Mouse (Mus musculus): ENCODE data around the gene Smlr1. TPM values are rescaled to one million over a fixed set of nuclear protein-coding genes. Genes with fewer than 3 reads are reported as not detected.
A peak's percentile ranks its signal among the peaks of the same experiment; 100 is the strongest.

Smlr1 gene
- total RNA-seq, 4 experiments from 2014 or later: not detected

- peak; percentile 29 for DNase-seq
These were observed 47.6 kb downstream of the Smlr1 start for GRCm38 (mm10) chr10:25488456-25488855.

DNA sequence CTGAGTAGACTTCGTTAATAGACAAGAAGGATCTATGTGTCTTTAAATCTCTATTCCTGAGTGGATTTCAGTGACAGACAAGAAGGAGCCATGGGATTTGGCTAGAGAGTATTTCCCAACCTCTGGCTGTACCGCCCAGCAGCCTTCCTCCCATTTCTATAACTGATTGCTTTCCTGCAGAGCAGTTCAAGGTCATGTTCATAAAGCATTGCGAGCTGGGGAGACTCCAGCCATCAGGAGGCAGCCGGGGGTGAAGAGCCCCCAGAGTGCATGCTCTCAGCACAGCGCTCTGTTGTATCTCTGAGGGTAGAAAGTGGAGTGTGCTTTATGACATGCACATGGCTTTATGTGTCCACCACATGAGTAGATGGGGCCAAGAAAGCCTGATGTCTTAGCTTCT, 53.3 kb downstream of the Smlr1 start:
- peak; percentile 25 for DNase-seq

- DNase-seq: no peak
These were observed 56.4 kb downstream of the Smlr1 start for GRCm38 (mm10) chr10:25479716-25480115.

Other genes with a start within 250 kb of the Smlr1 start
- gene Akap7, start 228.4 kb downstream of the Smlr1 start, total RNA-seq (2022): 10 to 100 TPM; 56.7 to 83.5 (median 69.8) TPM
- gene Epb41l2, start 176.5 kb downstream of the Smlr1 start, total RNA-seq (2022): 10 to 100 TPM; 50.5 to 93.1 (median 64.5) TPM